ENCODE assay signal across 8 mouse cellular contexts in genomic region chr3:146500810-146501201, GRCm38 (mm10). TPM values are rescaled to one million over a fixed set of nuclear protein-coding genes. Genes with fewer than 3 reads are reported as not detected.
DNase-seq lines count a peak whose midpoint lies in the region; ATAC-seq lines count a peak whose summit lies in the region.

No protein-coding gene starts in this region.

- no peak for DNase-seq in lung, postnatal 10 days
- no peak for DNase-seq in embryonic facial prominence, embryonic 10.5 days (ENCODE audit: low spot score)
- DNase-seq in urinary bladder, adult 2 months (ENCODE audit: low spot score), result no peak
- no peak for DNase-seq in cerebellum, adult 11-12 months
- no peak for DNase-seq in spleen, adult 12 weeks (ENCODE audit: low spot score)

- H3K4me2 ChIP-seq in lung, embryonic 16.5 days (ENCODE audit: low read depth, low read length), result peak overlapping the region; percentile 87
- peak overlapping the region; percentile 65 for H3K4me2 ChIP-seq in intestine, embryonic 15.5 days (replicated peaks)
- peak overlapping the region; percentile 41 for H3K4me2 ChIP-seq in neural tube, embryonic 14.5 days (ENCODE audit: low read depth, low read length)

- no peak for ATAC-seq in lung, embryonic 16.5 days (ENCODE audit: low read depth)
- ATAC-seq in intestine, embryonic 15.5 days, result no peak
- no peak for ATAC-seq in neural tube, embryonic 14.5 days (ENCODE audit: low read depth)

- H3K9ac ChIP-seq in lung, embryonic 16.5 days (ENCODE audit: low read length), result peak overlapping the region; percentile 97
- peak overlapping the region; percentile 92 for H3K9ac ChIP-seq in intestine, embryonic 15.5 days
- peak overlapping the region; percentile 54; the same call in 1 of the 2 replicates for H3K9ac ChIP-seq in neural tube, embryonic 14.5 days (replicated peaks; ENCODE audit: low read depth, low read length)

- WGBS in lung, embryonic 16.5 days, result 2% methylated on average over 5 of the region's 5 CpGs
- 14% methylated on average over 5 of the region's 5 CpGs for WGBS in embryonic facial prominence, embryonic 10.5 days
- WGBS in intestine, embryonic 15.5 days, result 4% methylated on average over 5 of the region's 5 CpGs
- WGBS in neural tube, embryonic 14.5 days, result 12% methylated on average over 5 of the region's 5 CpGs

- H3K4me1 ChIP-seq in lung, embryonic 16.5 days (replicated peaks; ENCODE audit: control insufficient read depth, insufficient read depth, low read length), result peaks cover 24% of the 10 kb centered on the region
- peaks cover 20% of the 10 kb centered on the region for H3K4me1 ChIP-seq in embryonic facial prominence, embryonic 10.5 days
- H3K4me1 ChIP-seq in intestine, embryonic 15.5 days (replicated peaks), result peaks cover 18% of the 10 kb centered on the region
- H3K4me1 ChIP-seq in neural tube, embryonic 14.5 days (ENCODE audit: control insufficient read depth, insufficient read depth, low read length), result peaks cover 10% of the 10 kb centered on the region; the same call in 1 of the 2 replicates

- peak overlapping the region; percentile 98 for H3K27ac ChIP-seq in lung, embryonic 16.5 days (ENCODE audit: low read length)
- peak overlapping the region; percentile 98 for H3K27ac ChIP-seq in embryonic facial prominence, embryonic 10.5 days (replicated peaks)
- H3K27ac ChIP-seq in intestine, embryonic 15.5 days, result no peak overlapping the region
- no peak overlapping the region for H3K27ac ChIP-seq in neural tube, embryonic 14.5 days (ENCODE audit: low read depth, low read length)

- H3K4me3 ChIP-seq in lung, embryonic 16.5 days (ENCODE audit: low read length), result peak overlapping the region; percentile 97
- H3K4me3 ChIP-seq in embryonic facial prominence, embryonic 10.5 days, result peak overlapping the region; percentile 90
- H3K4me3 ChIP-seq in intestine, embryonic 15.5 days (replicated peaks), result peak overlapping the region; percentile 87
- peak overlapping the region; percentile 58 for H3K4me3 ChIP-seq in neural tube, embryonic 14.5 days (ENCODE audit: low read depth, low read length)

- H3K27me3 ChIP-seq in lung, embryonic 16.5 days (ENCODE audit: control insufficient read depth, insufficient read depth, low read depth, low read length), result no peaks in the 10 kb centered on the region
- no peaks in the 10 kb centered on the region for H3K27me3 ChIP-seq in embryonic facial prominence, embryonic 10.5 days (replicated peaks; ENCODE audit: low read depth, poor library complexity, severe bottlenecking)
- H3K27me3 ChIP-seq in intestine, embryonic 15.5 days (replicated peaks), result no peaks in the 10 kb centered on the region
- no peaks in the 10 kb centered on the region for H3K27me3 ChIP-seq in neural tube, embryonic 14.5 days (ENCODE audit: control insufficient read depth, insufficient read depth, low read length)

- no peaks in the 10 kb centered on the region for H3K9me3 ChIP-seq in lung, embryonic 16.5 days (ENCODE audit: control insufficient read depth, low read length)
- no peaks in the 10 kb centered on the region for H3K9me3 ChIP-seq in embryonic facial prominence, embryonic 10.5 days
- no peaks in the 10 kb centered on the region for H3K9me3 ChIP-seq in intestine, embryonic 15.5 days
- H3K9me3 ChIP-seq in neural tube, embryonic 14.5 days (ENCODE audit: control insufficient read depth, low read length), result no peaks in the 10 kb centered on the region

- peaks cover 10% of the 10 kb centered on the region for H3K36me3 ChIP-seq in lung, embryonic 16.5 days (ENCODE audit: control insufficient read depth, insufficient read depth, low read length)
- peaks cover 36% of the 10 kb centered on the region for H3K36me3 ChIP-seq in embryonic facial prominence, embryonic 10.5 days (replicated peaks)
- H3K36me3 ChIP-seq in intestine, embryonic 15.5 days, result peaks cover 9% of the 10 kb centered on the region
- H3K36me3 ChIP-seq in neural tube, embryonic 14.5 days (ENCODE audit: control insufficient read depth, insufficient read depth, low read length), result peaks cover 6% of the 10 kb centered on the region

RNA-seq across cellular contexts. Expression of gene Gng5, which starts 1.2 kb away (rescaled TPM):
- polyA plus RNA-seq in lung, embryonic 16.5 days (2015; fragmentation: Nextera tagmentation; extraction: Ambion mirVana), result 995 and 1,031 TPM in 2 replicates
- polyA plus RNA-seq in embryonic facial prominence, embryonic 10.5 days (2016; fragmentation: Nextera tagmentation; extraction: Ambion mirVana), result 1,248 and 1,288 TPM in 2 replicates
- polyA plus RNA-seq in intestine, embryonic 15.5 days (2015; fragmentation: Nextera tagmentation; extraction: Ambion mirVana), result 999 and 1,061 TPM in 2 replicates
- polyA plus RNA-seq in neural tube, embryonic 14.5 days (2014; fragmentation: Nextera tagmentation; extraction: Ambion mirVana), result 276 and 331 TPM in 2 replicates
- 275 and 321 TPM in 2 replicates for polyA plus RNA-seq in urinary bladder, adult 2 months (2012; rRNA removed)

RNA-seq across cellular contexts. Expression of gene Spata1, which starts 1.3 kb away (rescaled TPM):
- 4.1 and 5.2 TPM in 2 replicates for polyA plus RNA-seq in lung, embryonic 16.5 days (2015; fragmentation: Nextera tagmentation; extraction: Ambion mirVana)
- polyA plus RNA-seq in embryonic facial prominence, embryonic 10.5 days (2016; fragmentation: Nextera tagmentation; extraction: Ambion mirVana), result 6.0 and 7.4 TPM in 2 replicates
- polyA plus RNA-seq in intestine, embryonic 15.5 days (2015; fragmentation: Nextera tagmentation; extraction: Ambion mirVana), result 2.8 and 2.9 TPM in 2 replicates
- 5.5 and 6.2 TPM in 2 replicates for polyA plus RNA-seq in neural tube, embryonic 14.5 days (2014; fragmentation: Nextera tagmentation; extraction: Ambion mirVana)
- polyA plus RNA-seq in urinary bladder, adult 2 months (2012; rRNA removed), result 3.8 and 5.2 TPM in 2 replicates

RNA-seq across cellular contexts. Expression of gene Rpf1, which starts 20.4 kb away (rescaled TPM):
- polyA plus RNA-seq in lung, embryonic 16.5 days (2015; fragmentation: Nextera tagmentation; extraction: Ambion mirVana), result 49.1 and 52.2 TPM in 2 replicates
- polyA plus RNA-seq in embryonic facial prominence, embryonic 10.5 days (2016; fragmentation: Nextera tagmentation; extraction: Ambion mirVana), result 65.8 and 66.6 TPM in 2 replicates
- 48.8 and 56.3 TPM in 2 replicates for polyA plus RNA-seq in intestine, embryonic 15.5 days (2015; fragmentation: Nextera tagmentation; extraction: Ambion mirVana)
- 40.0 and 43.8 TPM in 2 replicates for polyA plus RNA-seq in neural tube, embryonic 14.5 days (2014; fragmentation: Nextera tagmentation; extraction: Ambion mirVana)
- 30.6 and 32.6 TPM in 2 replicates for polyA plus RNA-seq in urinary bladder, adult 2 months (2012; rRNA removed)

RNA-seq across cellular contexts. Expression of gene Ctbs, which starts 51.2 kb away (rescaled TPM):
- polyA plus RNA-seq in lung, embryonic 16.5 days (2015; fragmentation: Nextera tagmentation; extraction: Ambion mirVana), result 11.3 and 11.7 TPM in 2 replicates
- 4.4 and 5.2 TPM in 2 replicates for polyA plus RNA-seq in embryonic facial prominence, embryonic 10.5 days (2016; fragmentation: Nextera tagmentation; extraction: Ambion mirVana)
- 10.1 and 11.3 TPM in 2 replicates for polyA plus RNA-seq in intestine, embryonic 15.5 days (2015; fragmentation: Nextera tagmentation; extraction: Ambion mirVana)
- 5.3 and 6.6 TPM in 2 replicates for polyA plus RNA-seq in neural tube, embryonic 14.5 days (2014; fragmentation: Nextera tagmentation; extraction: Ambion mirVana)
- polyA plus RNA-seq in urinary bladder, adult 2 months (2012; rRNA removed), result 6.2 and 6.7 TPM in 2 replicates

Comparison
In these comparisons a context has a peak if more than half of its experiments do, and no peak if none do; other contexts are left out.
1. H3K27ac ChIP-seq: peak in lung, embryonic 16.5 days (single experiment) and embryonic facial prominence, embryonic 10.5 days (single experiment); none in intestine, embryonic 15.5 days (single experiment) and neural tube, embryonic 14.5 days (single experiment).
2. Peak in every context shown above with its lines, with median percentiles within 50 percentile points of each other: H3K4me2 ChIP-seq, H3K4me3 ChIP-seq and H3K9ac ChIP-seq.